Mouse (Mus musculus) left cerebral cortex, adult 11 months (tissue): ENCODE results near the gene Treml2.
"Not testable (repeated sequence)": the region's sequence is repeated elsewhere in the genome, so short reads cannot be mapped to it uniquely, and the experiment has no call there.

ENCODE experiments used
- DNase-seq: peaks from one replicate; pipeline ENCODE4 v3.0.0; 2022; ENCODE audit warnings: low spot score

The Treml2 gene

GRCm38 (mm10) chr17:48347287-48347686, 48.0 kb downstream of the Treml2 start:
- no peak for DNase-seq

DNA sequence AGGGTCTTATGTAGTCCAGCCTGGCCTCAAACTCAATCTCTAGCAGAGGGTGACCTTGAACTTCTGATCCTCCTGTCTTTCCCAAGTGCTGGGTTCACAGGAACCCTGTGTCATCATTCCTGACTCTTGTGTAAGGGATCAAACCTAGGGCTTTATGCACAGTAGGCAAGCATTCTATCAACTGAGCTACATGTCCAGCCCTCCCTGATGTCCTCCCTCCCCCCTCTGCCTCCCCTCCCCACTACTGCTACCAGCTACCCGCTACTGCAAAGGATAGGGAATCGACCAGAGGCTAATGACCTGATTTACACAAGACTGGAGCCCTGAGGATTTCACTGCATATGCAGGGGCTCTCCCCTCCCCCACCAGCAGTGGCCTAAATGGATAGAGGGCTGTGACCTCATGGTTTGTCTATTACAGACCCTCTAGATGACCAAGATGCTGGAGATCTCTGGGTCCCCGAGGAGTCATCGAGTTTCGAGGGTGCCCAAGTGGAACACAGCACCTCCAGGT, 51.4 kb downstream of the Treml2 start:
- DNase-seq = no peak

DNA sequence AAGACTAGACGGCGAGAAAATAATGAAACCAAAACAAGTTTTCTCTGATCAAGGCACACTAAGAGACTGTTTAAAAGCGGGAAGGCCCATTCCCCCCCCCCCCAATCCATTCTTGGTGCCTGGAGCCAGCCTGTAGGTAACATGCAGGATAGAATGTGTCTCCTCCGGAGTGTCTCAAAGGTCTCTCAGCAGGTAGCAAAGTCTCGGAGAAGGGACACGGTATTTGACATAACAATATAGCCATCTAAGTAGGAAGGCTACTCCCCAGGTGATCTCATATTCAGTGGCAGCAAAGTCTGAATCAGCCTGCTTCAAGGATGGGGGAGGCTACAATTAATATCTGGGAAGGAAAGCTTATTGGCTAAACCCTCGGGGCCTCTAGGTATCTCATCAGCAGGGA, 53.7 kb downstream of the Treml2 start:
- DNase-seq = not testable (repeated sequence)

DNA sequence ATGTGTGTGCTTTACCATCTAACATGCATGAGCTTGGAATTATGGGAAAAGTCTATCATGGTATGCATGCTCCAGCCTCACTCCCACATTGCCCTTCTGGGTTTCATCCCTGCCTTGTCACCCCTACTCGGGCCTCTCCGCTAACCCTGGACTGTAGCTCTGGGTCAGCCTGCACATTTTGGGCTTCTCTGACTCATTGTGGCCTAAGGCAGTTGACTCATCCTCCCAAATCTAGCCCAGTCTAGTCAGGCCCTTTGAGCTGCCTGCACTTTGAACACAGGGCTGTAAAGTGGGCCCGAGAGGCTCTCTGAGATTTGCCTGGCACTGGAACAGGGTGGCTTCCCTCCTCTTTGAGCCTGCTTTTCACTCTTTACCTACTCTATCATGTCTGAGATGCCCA, 56.5 kb downstream of the Treml2 start:
- no peak for DNase-seq

- no peak for DNase-seq
Observed at GRCm38 (mm10) chr17:48357892-48358291, 58.6 kb downstream of the Treml2 start.

GRCm38 (mm10) chr17:48359616-48360015, 60.3 kb downstream of the Treml2 start, which contains the start of gene Treml1:
TSS of gene Treml1 (plus strand) at chr17:48359916.
- DNase-seq = no peak

GRCm38 (mm10) chr17:48360462-48360861, 61.2 kb downstream of the Treml2 start:
- DNase-seq = no peak
